Mouse (Mus musculus) neural tube, embryonic 11.5 days (tissue): ENCODE data around the gene Hgfac. TPM values are rescaled to one million over a fixed set of nuclear protein-coding genes. Genes with fewer than 3 reads are reported as not detected.

Experiments
- ATAC-seq: fragments of 200-750 bp; cut with Nextera tagmentation; 2 replicates; pipeline ENCODE4 v1.8.0; 2017; ENCODE audit warnings: moderate number of reproducible peaks, mild to moderate bottlenecking, moderate TSS enrichment, moderate library complexity; ENCODE audit not compliant: insufficient read depth, low FRiP score, low TSS enrichment
- DNase-seq: peaks from one replicate; pipeline ENCODE4 v3.0.0-alpha.2; 2015; ENCODE audit warnings: low spot score
- H3K27ac ChIP-seq: fragments of 300-500 bp; sonication (generic); 2 replicates; pipeline ENCODE4 v1.5.1; 2014; ENCODE audit warnings: low read depth, mild to moderate bottlenecking, low read length
- H3K27me3 ChIP-seq: fragments of 300-500 bp; sonication (generic); 2 replicates; pipeline ENCODE4 v1.6.1; 2014; ENCODE audit warnings: mild to moderate bottlenecking, low read length, mixed read lengths; ENCODE audit not compliant: control insufficient read depth, insufficient read depth
- H3K36me3 ChIP-seq: fragments of 300-500 bp; sonication (generic); 2 replicates; pipeline ENCODE4 v1.6.1; 2014; ENCODE audit warnings: mild to moderate bottlenecking, low read length, moderate library complexity, mixed read lengths; ENCODE audit not compliant: control insufficient read depth, insufficient read depth
- H3K4me1 ChIP-seq: fragments of 300-500 bp; sonication (generic); 2 replicates; pipeline ENCODE4 v1.6.1; 2014; ENCODE audit warnings: low read length, mixed read lengths; ENCODE audit not compliant: control insufficient read depth, insufficient read depth
- H3K4me2 ChIP-seq: fragments of 300-500 bp; sonication (generic); 2 replicates; pipeline ENCODE4 v1.6.1; 2014; ENCODE audit warnings: low read depth, mild to moderate bottlenecking, moderate library complexity
- H3K4me3 ChIP-seq: fragments of 300-500 bp; sonication (generic); 2 replicates; pipeline ENCODE4 v1.5.1; 2014; ENCODE audit warnings: low read depth, low read length
- H3K9ac ChIP-seq: fragments of 300-500 bp; sonication (generic); 2 replicates; pipeline ENCODE4 v1.6.1; 2014; ENCODE audit warnings: mild to moderate bottlenecking, low read length
- H3K9me3 ChIP-seq: fragments of 300-500 bp; sonication (generic); 2 replicates; pipeline ENCODE4 v1.6.1; 2016; ENCODE audit warnings: low read length; ENCODE audit not compliant: control insufficient read depth
- WGBS: fragments of 180-500 bp; shearing (Covaris S2); extraction: QIAGEN DNeasy Blood & Tissue Kit; methylation state at CpG from one replicate; pipeline ENCODE4 v1.1.7; 2014; 5-methylcytosine and 5-hydroxymethylcytosine counted together
- polyA plus RNA-seq: library from polyadenylated mRNA; unstranded; fragments of >200 nt; fragmentation: Nextera tagmentation; extraction: Ambion mirVana; gene quantifications from 2 replicates; pipeline ENCODE4 v1.2.1, GENCODE M21; 2014

Gene Hgfac
- polyA plus RNA-seq, result 0.25 and 0.30 TPM in 2 replicates

DNA sequence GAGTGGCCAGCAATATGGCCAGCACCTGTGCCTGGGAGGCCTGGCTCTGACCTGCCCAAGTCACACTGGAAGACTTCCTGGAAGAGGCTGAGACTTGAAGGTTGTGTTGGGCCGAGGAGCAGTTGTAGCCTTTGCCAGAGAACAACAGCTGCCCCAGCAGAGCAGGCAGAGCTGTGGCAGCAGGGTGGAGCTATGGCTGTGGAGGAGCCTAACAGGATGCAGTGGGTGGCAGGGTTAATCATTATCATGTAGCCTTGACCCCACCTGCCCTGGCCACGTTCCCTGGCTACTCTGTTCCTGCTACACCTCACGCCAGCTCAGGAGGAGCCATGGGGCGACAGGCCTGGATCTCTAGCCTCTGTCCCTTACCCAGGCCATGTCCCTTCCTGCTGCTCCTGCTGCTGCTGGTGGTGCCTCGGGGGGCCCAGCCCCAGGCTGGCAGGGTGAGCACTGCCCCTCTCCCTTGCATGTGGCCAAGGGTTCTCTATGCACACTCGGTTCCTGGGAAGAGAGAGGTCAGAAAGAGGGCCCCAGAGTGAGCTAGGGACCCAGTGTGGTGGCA is at the start of gene Hgfac:
TSS of gene Hgfac (plus strand) at position 242 of the 562 bp plus-strand sequence.
- DNase-seq (no peak), ATAC-seq (no peak)
- Histone ChIP-seq H3K9ac (no peak within 1 kb of the TSS), H3K27me3 (no peaks in the 10 kb centered on the region), H3K4me2 (no peak within 1 kb of the TSS), H3K27ac (no peak within 1 kb of the TSS), H3K4me3 (no peak within 1 kb of the TSS), H3K9me3 (no peaks in the 10 kb centered on the region), H3K4me1 (no peaks in the 10 kb centered on the region), H3K36me3 (no peaks in the 10 kb centered on the region)
- WGBS, result 67% methylated on average over 6 of the region's 6 CpGs

DNA sequence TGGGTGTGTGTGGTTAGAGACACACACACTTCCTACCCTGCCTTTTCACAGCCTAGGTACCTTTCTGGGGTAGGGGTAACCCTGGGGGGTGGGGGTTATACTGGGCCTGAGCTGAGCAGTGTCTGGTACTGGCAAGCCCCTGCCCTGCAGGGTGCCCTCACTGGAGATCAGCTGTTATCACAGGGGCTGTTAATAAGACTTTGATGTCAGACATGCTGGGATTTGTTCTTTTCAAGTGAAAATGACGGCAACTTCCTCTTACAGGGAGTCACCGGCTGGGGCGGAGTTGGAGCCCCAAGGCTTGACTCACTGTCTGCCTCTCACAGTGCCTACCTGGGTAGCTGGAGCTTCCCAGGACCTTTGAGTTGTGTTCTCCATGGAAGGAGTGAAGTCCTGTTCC is 42.6 kb upstream of the Hgfac start:
- H3K4me3 ChIP-seq, result no peak overlapping the region
- H3K4me2 ChIP-seq, result no peak overlapping the region
- 40% methylated on average over 3 of the region's 3 CpGs for WGBS
- H3K27me3 ChIP-seq, result no peaks in the 10 kb centered on the region
- H3K9ac ChIP-seq, result no peak overlapping the region
- peaks cover 3% of the 10 kb centered on the region for H3K36me3 ChIP-seq
- DNase-seq (no peak), ATAC-seq (no peak)
- H3K9me3 ChIP-seq, result no peaks in the 10 kb centered on the region
- no peaks in the 10 kb centered on the region; the same call in 1 of the 2 replicates for H3K4me1 ChIP-seq
- no peak overlapping the region for H3K27ac ChIP-seq

DNA sequence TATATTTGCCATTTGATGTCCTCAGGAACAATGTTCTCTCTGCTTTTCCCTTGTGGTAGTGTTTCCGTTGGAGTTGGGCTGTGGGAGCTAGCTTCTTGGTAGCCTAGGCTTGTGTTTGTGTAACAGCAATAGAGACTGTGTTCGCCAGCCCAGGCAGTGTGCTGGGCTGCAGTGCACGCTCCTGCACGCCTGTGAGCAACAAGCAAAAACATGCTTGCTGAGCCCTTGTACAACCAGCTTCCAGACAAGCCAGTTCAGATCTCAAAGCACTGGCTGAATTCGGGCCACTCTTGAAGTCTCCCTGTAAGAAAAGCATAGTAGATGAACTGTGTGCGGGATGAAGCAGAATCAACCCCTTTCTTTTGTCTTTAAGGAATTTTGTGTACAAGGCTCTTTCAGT is 42.0 kb upstream of the Hgfac start:
- Histone ChIP-seq H3K27ac (no peak overlapping the region), H3K27me3 (no peaks in the 10 kb centered on the region), H3K4me2 (no peak overlapping the region), H3K4me1 (no peaks in the 10 kb centered on the region; the same call in 1 of the 2 replicates), H3K4me3 (no peak overlapping the region), H3K9ac (no peak overlapping the region), H3K36me3 (peaks cover 3% of the 10 kb centered on the region), H3K9me3 (no peaks in the 10 kb centered on the region)
- ATAC-seq (no peak), DNase-seq (no peak)
- 72% methylated on average over 6 of the region's 6 CpGs for WGBS

DNA sequence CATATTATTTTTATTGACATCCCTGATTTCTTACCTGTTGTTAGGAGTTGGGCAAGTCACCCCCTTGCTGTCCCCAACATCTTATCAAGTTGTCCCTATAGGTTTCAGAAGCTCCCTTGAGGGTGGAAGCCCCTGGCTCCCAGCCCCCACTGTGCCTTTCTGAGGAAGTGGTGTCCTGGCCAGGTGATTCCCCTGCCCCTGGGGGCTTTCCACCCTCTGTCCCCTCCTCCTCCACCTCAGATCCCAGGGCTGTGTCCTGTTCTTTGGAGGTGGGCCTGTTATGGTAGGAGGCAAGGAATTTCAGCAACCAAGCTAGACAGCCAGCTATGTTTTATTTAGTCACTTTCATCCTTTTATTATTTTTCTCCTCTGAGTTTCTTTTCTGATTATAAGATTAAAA is 41.0 kb upstream of the Hgfac start:
- ATAC-seq (no peak), DNase-seq (no peak)
- Histone ChIP-seq H3K27me3 (no peaks in the 10 kb centered on the region), H3K4me3 (no peak overlapping the region), H3K4me2 (no peak overlapping the region), H3K27ac (no peak overlapping the region), H3K9me3 (no peaks in the 10 kb centered on the region), H3K36me3 (peaks cover 3% of the 10 kb centered on the region), H3K9ac (no peak overlapping the region), H3K4me1 (no peaks in the 10 kb centered on the region; the same call in 1 of the 2 replicates)

DNA sequence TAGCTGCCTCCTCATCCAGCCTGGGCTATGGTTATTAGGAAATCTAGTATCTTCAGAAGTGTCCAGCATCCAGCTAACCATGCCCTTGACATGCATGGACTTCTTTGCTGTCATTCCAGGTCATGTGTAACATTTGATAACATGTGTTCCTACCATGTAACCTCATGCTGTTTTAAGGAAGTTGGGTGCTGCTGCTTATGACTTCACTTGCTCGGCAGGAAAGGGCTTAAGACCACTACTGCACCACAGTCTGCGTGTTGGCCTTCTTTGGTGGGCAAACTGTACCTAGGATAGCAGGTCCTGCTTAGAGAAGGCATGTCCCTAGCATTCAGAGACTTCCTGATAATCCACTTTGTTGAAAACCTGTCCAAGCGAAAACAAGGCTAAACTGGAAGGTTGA is 40.2 kb upstream of the Hgfac start:
- H3K9me3 ChIP-seq, result no peaks in the 10 kb centered on the region
- H3K27me3 ChIP-seq, result no peaks in the 10 kb centered on the region
- 73% methylated on average over 3 of the region's 3 CpGs for WGBS
- no peak overlapping the region for H3K9ac ChIP-seq
- ATAC-seq (no peak), DNase-seq (no peak)
- no peak overlapping the region for H3K4me3 ChIP-seq
- no peak overlapping the region for H3K4me2 ChIP-seq
- H3K27ac ChIP-seq, result no peak overlapping the region
- H3K4me1 ChIP-seq, result no peaks in the 10 kb centered on the region; the same call in 1 of the 2 replicates
- peaks cover 3% of the 10 kb centered on the region for H3K36me3 ChIP-seq

DNA sequence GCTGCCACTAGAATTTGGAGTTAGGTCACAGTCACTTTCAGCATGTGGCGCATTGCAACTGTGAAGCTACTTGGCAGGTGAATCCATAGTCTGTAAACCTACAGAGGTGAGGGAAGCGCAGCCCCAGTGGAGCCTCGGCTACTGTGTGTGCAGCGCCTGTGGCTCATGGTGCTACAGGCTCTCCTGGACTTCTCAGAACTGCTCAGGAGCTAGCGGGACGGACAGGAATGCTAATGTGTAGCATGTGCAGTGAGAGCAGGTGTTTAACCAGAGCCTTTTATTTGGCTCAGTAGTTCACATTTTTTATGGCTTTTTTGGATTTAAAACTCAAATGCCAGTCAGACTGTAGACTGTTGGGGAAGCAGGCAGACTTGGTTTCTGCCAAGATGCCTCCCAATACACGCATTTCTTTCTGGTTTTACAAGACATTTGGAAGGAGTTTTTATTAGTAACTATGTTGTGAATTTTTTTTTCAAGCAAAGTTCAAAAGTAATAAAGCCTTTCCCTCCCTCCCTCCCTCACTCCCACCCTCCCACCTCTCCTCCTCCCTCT is 37.6 kb upstream of the Hgfac start:
- Histone ChIP-seq H3K9ac (no peak overlapping the region), H3K27ac (no peak overlapping the region), H3K27me3 (no peaks in the 10 kb centered on the region), H3K4me2 (no peak overlapping the region), H3K4me3 (no peak overlapping the region), H3K4me1 (no peaks in the 10 kb centered on the region; the same call in 1 of the 2 replicates), H3K9me3 (no peaks in the 10 kb centered on the region), H3K36me3 (peaks cover 3% of the 10 kb centered on the region; the same call in 1 of the 2 replicates)
- WGBS, result 81% methylated on average over 7 of the region's 7 CpGs
- DNase-seq (no peak), ATAC-seq (no peak)

DNA sequence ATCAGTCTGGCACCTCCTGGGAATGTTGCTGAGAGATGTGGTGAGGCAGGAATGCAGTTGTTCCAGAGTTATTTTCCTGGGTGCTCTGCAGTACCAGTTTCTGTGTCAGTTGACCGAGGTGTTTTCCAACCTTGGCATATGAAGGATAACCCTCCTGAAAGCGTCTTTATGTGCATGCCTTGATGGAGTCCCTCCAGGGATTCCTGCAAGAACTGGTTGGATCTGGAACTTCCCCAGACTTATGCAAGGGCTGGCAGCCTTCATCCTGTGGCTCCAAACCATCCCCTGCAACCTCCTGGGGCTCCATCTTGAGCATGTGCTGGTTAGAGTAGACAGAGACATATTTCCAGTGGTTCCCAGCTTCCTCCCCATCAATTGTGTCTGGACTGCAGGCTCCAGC is 36.5 kb upstream of the Hgfac start:
- Histone ChIP-seq H3K36me3 (peaks cover 3% of the 10 kb centered on the region; the same call in 1 of the 2 replicates), H3K4me2 (no peak overlapping the region), H3K27me3 (no peaks in the 10 kb centered on the region), H3K9me3 (no peaks in the 10 kb centered on the region), H3K27ac (no peak overlapping the region), H3K9ac (no peak overlapping the region), H3K4me3 (no peak overlapping the region), H3K4me1 (no peaks in the 10 kb centered on the region)
- DNase-seq (no peak), ATAC-seq (no peak)
- WGBS, result 97% methylated on average over 2 of the region's 2 CpGs

DNA sequence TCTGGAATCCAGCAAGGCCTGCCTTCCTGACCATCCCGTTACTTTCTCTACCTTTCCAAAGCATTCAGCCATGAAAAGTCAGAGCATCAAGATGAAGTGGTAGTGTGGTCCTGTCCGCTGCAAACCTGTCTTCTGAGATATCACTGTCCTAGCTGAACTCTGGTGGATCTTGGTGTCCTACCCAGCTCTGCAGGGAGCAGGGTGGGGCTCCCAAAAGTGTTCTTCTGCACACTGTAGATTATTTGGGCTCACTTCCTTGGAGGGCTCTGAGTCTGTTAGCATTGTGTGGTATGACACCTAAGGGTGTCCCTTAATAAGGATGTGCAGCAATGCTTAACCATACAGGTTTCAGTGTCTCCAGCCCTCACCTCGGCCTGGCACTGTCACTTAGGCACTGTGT is 35.6 kb upstream of the Hgfac start:
- no peak overlapping the region for H3K27ac ChIP-seq
- no peak for ATAC-seq
- H3K27me3 ChIP-seq, result no peaks in the 10 kb centered on the region
- H3K4me1 ChIP-seq, result no peaks in the 10 kb centered on the region
- 93% methylated on average over 3 of the region's 3 CpGs for WGBS
- no peak overlapping the region for H3K4me3 ChIP-seq
- H3K36me3 ChIP-seq, result peaks cover 3% of the 10 kb centered on the region; the same call in 1 of the 2 replicates
- no peak overlapping the region for H3K9ac ChIP-seq
- DNase-seq, result no peak
- no peak overlapping the region for H3K4me2 ChIP-seq
- H3K9me3 ChIP-seq, result no peaks in the 10 kb centered on the region

DNA sequence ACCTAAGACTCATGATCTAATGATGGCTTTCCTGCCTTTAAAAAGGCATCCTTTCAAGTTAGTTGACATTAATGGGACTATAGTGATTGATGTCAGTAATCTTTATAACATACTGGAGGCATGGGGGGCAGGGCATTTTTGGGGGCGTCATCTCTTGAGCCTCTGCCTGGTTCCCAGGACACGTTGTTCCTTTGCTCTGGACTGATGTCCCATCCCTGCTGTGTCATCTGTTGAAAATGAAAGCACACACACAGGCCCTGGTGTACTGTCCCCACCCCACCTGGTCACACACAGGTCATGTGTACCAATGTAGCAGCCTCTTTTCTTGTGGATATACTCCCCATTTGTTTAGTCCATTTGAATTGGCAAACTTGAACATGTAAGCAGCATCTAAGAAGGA is 34.7 kb upstream of the Hgfac start:
- no peak overlapping the region for H3K4me2 ChIP-seq
- no peaks in the 10 kb centered on the region for H3K36me3 ChIP-seq
- H3K4me3 ChIP-seq, result no peak overlapping the region
- no peaks in the 10 kb centered on the region for H3K9me3 ChIP-seq
- H3K27me3 ChIP-seq, result no peaks in the 10 kb centered on the region
- H3K27ac ChIP-seq, result no peak overlapping the region
- no peak for ATAC-seq
- no peak for DNase-seq
- H3K4me1 ChIP-seq, result no peaks in the 10 kb centered on the region
- H3K9ac ChIP-seq, result no peak overlapping the region
- WGBS, result 33% methylated on average over 2 of the region's 2 CpGs
